Mouse (Mus musculus): ENCODE measurements at regions not wholly inside any gene's neighbourhood (a gene's known extent, or its start where the extent isn't known, plus 50 kb on each side); places are given as distances from the start of the nearest gene placed in this dataset.

DNA sequence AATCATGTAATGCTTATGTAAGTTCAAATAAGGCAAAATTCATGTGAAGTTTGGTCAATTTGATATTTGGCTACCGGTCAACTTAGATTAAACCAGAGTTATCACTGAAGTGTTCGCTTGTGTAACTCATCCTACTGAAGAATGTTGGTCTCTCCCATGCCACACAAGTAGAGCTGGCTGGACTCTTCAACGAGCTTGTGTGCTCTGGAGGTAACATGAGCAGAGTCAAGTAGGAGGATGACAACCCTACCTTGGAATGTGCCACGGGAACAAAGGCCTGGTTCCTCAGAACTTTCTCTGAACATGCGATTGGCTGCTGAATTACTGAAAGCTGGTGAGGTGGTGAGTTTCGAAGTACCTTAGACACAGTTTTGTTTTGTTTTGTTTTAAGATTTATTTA is 190.5 kb upstream of the Lyplal1 start:
- TF ChIP-seq CTCF (IDR thresholded peaks at IDR 0.05; ENCODE audit: low read depth), result no peak
- 60% methylated on average over 6 of the region's 6 CpGs for WGBS
- ATAC-seq (ENCODE audit: insufficient read depth), result peak; percentile 70; the same call in 1 of the 2 replicates
- no peak overlapping the region for H3K4me3 ChIP-seq (ENCODE audit: low read depth, low read length)
- H3K9ac ChIP-seq, result no peak overlapping the region
- no peak overlapping the region for H3K27ac ChIP-seq (ENCODE audit: low read depth)
- H3K4me1 ChIP-seq (ENCODE audit: insufficient read depth), result no peaks in the 10 kb centered on the region
- no peaks in the 10 kb centered on the region for H3K9me3 ChIP-seq (ENCODE audit: low read depth, low read length)
- no peaks in the 10 kb centered on the region for H3K27me3 ChIP-seq (ENCODE audit: insufficient read depth, low read length)
- no peak overlapping the region for H3K4me2 ChIP-seq
- no peaks in the 10 kb centered on the region for H3K36me3 ChIP-seq (ENCODE audit: insufficient read depth)
- peak; percentile 64 for DNase-seq

GRCm38 (mm10) chr1:186297464-186297863 is 180.4 kb upstream of the Lyplal1 start:
- Histone ChIP-seq H3K36me3 (ENCODE audit: insufficient read depth) (no peaks in the 10 kb centered on the region), H3K4me1 (ENCODE audit: insufficient read depth) (no peaks in the 10 kb centered on the region), H3K9ac (no peak overlapping the region), H3K4me2 (no peak overlapping the region), H3K9me3 (ENCODE audit: low read depth, low read length) (no peaks in the 10 kb centered on the region), H3K4me3 (ENCODE audit: low read depth, low read length) (no peak overlapping the region), H3K27me3 (ENCODE audit: insufficient read depth, low read length) (no peaks in the 10 kb centered on the region), H3K27ac (ENCODE audit: low read depth) (no peak overlapping the region)
- WGBS, result 65% methylated on average over 7 of the region's 7 CpGs
- DNase-seq (peak; percentile 37), ATAC-seq (ENCODE audit: insufficient read depth) (no peak)
- TF ChIP-seq CTCF (IDR thresholded peaks at IDR 0.05; ENCODE audit: low read depth), result no peak

- no peak overlapping the region for H3K4me3 ChIP-seq (ENCODE audit: low read depth, low read length)
- no peaks in the 10 kb centered on the region for H3K4me1 ChIP-seq (ENCODE audit: insufficient read depth)
- H3K9ac ChIP-seq, result no peak overlapping the region
- H3K27ac ChIP-seq (ENCODE audit: low read depth), result no peak overlapping the region
- no peaks in the 10 kb centered on the region for H3K27me3 ChIP-seq (ENCODE audit: insufficient read depth, low read length)
- WGBS, result 45% methylated on average over 2 of the region's 2 CpGs
- no peak for DNase-seq
- H3K4me2 ChIP-seq, result no peak overlapping the region
- H3K36me3 ChIP-seq (ENCODE audit: insufficient read depth), result no peaks in the 10 kb centered on the region
- no peak for TF ChIP-seq CTCF (IDR thresholded peaks at IDR 0.05; ENCODE audit: low read depth)
- no peaks in the 10 kb centered on the region for H3K9me3 ChIP-seq (ENCODE audit: low read depth, low read length)
- ATAC-seq (ENCODE audit: insufficient read depth), result no peak
Measured at GRCm38 (mm10) chr1:186295201-186295600, 178.1 kb upstream of the Lyplal1 start.

DNA sequence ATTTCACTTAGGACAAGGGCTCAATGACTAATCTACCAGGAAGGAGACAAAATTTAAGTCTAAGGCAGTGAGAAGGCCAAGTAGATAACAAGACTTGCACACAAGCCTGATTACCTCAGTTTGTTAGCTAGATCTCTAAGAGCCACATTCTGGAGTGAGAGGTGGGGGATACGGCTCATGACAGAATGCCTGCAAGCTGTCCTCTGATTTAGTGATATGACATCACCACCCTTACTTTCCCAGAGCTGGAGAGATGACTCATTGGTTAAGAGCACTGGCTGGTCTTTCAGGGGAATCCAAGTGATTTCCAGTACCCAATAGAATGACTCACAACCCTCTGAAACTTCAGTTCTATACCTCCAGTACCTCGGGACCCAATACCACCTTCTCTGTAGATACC is 177.5 kb upstream of the Lyplal1 start:
- H3K9ac ChIP-seq, result no peak overlapping the region
- H3K27me3 ChIP-seq (ENCODE audit: insufficient read depth, low read length), result no peaks in the 10 kb centered on the region
- no peaks in the 10 kb centered on the region for H3K4me1 ChIP-seq (ENCODE audit: insufficient read depth)
- no peak for DNase-seq
- H3K4me3 ChIP-seq (ENCODE audit: low read depth, low read length), result no peak overlapping the region
- WGBS, result 56% methylated on average over 2 of the region's 2 CpGs
- ATAC-seq (ENCODE audit: insufficient read depth), result no peak
- TF ChIP-seq CTCF (IDR thresholded peaks at IDR 0.05; ENCODE audit: low read depth), result no peak
- no peaks in the 10 kb centered on the region for H3K9me3 ChIP-seq (ENCODE audit: low read depth, low read length)
- H3K4me2 ChIP-seq, result no peak overlapping the region
- no peaks in the 10 kb centered on the region for H3K36me3 ChIP-seq (ENCODE audit: insufficient read depth)
- H3K27ac ChIP-seq (ENCODE audit: low read depth), result no peak overlapping the region

GRCm38 (mm10) chr1:186289117-186289516 is 172.0 kb upstream of the Lyplal1 start:
- no peak overlapping the region for H3K4me2 ChIP-seq
- no peak overlapping the region for H3K9ac ChIP-seq
- 94% methylated on average over 2 of the region's 2 CpGs for WGBS
- no peak overlapping the region for H3K4me3 ChIP-seq (ENCODE audit: low read depth, low read length)
- no peak for ATAC-seq (ENCODE audit: insufficient read depth)
- H3K36me3 ChIP-seq (ENCODE audit: insufficient read depth), result no peaks in the 10 kb centered on the region
- no peak overlapping the region for H3K27ac ChIP-seq (ENCODE audit: low read depth)
- no peaks in the 10 kb centered on the region for H3K4me1 ChIP-seq (ENCODE audit: insufficient read depth)
- H3K27me3 ChIP-seq (ENCODE audit: insufficient read depth, low read length), result no peaks in the 10 kb centered on the region
- H3K9me3 ChIP-seq (ENCODE audit: low read depth, low read length), result no peaks in the 10 kb centered on the region
- TF ChIP-seq CTCF (IDR thresholded peaks at IDR 0.05; ENCODE audit: low read depth), result no peak
- no peak for DNase-seq

DNA sequence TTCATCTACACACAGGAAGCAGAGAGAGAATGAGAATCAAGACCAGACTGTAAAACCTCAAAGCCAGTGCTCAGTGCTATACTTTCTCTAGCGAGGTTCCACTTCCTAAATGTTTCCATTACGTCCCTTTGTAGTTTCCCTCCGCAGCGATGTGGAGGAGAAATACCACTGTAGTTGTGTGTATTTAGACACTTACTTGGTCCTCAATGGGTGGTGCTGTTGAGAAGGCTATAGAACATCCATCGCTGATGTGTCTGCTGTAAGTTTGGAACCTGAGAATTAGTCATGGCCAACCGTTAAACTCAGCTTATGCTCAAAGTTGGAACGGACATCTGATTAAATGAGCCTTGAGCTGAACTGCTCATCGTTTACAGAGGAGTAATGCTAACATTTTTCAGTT is 170.7 kb upstream of the Lyplal1 start:
- no peak for DNase-seq
- Histone ChIP-seq H3K36me3 (ENCODE audit: insufficient read depth) (no peaks in the 10 kb centered on the region), H3K4me1 (ENCODE audit: insufficient read depth) (no peaks in the 10 kb centered on the region), H3K9ac (no peak overlapping the region), H3K27me3 (ENCODE audit: insufficient read depth, low read length) (no peaks in the 10 kb centered on the region), H3K9me3 (ENCODE audit: low read depth, low read length) (no peaks in the 10 kb centered on the region), H3K4me3 (ENCODE audit: low read depth, low read length) (no peak overlapping the region), H3K27ac (ENCODE audit: low read depth) (no peak overlapping the region), H3K4me2 (no peak overlapping the region)
- no peak for ATAC-seq (ENCODE audit: insufficient read depth)
- no peak for TF ChIP-seq CTCF (IDR thresholded peaks at IDR 0.05; ENCODE audit: low read depth)
- WGBS, result 70% methylated on average over 8 of the region's 8 CpGs

GRCm38 (mm10) chr1:186286401-186286800 is 169.3 kb upstream of the Lyplal1 start:
- Histone ChIP-seq H3K27me3 (ENCODE audit: insufficient read depth, low read length) (no peaks in the 10 kb centered on the region), H3K4me2 (no peak overlapping the region), H3K27ac (ENCODE audit: low read depth) (no peak overlapping the region), H3K4me3 (ENCODE audit: low read depth, low read length) (no peak overlapping the region), H3K4me1 (ENCODE audit: insufficient read depth) (no peaks in the 10 kb centered on the region), H3K36me3 (ENCODE audit: insufficient read depth) (no peaks in the 10 kb centered on the region), H3K9ac (no peak overlapping the region), H3K9me3 (ENCODE audit: low read depth, low read length) (no peaks in the 10 kb centered on the region)
- no peak for DNase-seq
- no peak for TF ChIP-seq CTCF (IDR thresholded peaks at IDR 0.05; ENCODE audit: low read depth)
- 68% methylated on average over 4 of the region's 4 CpGs for WGBS
- no peak for ATAC-seq (ENCODE audit: insufficient read depth)

All from lung, embryonic 14.5 days (tissue).